In the genomic region with DNA sequence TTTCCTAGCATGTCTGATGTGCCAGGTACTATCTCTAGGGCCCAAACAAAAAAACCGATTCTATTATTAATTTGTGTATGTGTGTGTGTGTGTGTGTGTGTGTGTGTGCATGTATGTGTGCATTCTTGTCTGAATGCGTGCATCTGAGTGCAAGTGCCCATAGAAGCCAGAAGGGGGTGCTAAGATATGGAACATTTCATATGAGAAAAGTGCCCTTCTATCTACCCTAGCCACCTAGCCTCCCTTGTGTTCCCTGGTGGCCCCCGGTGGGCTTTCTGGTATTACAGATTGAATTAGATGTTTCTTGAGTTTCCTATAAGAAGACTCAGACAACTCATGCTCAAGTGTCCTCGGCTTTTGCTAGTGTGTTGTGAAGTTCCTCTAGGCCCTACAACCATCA, we compare ENCODE assay signal across 23 mouse cellular contexts. TPM values are rescaled to one million over a fixed set of nuclear protein-coding genes. Genes with fewer than 3 reads are reported as not detected.
DNase-seq lines count a peak whose midpoint lies in the region; ATAC-seq and TF ChIP-seq lines count a peak whose summit lies in the region.
"Had no signal": no experiment of that assay in that cellular context is flagged by ENCODE, and none has a peak within 500 bp of the region (broad histone marks: within the 10 kb centered on the region; RNA-seq: fewer than 3 reads in every experiment).

No protein-coding gene starts in this region.

- H3K9me3 ChIP-seq in hindbrain, postnatal 0 days (ENCODE audit: low read length): no peaks in the 10 kb centered on the region
- no peaks in the 10 kb centered on the region for H3K9me3 ChIP-seq in hindbrain, embryonic 16.5 days (ENCODE audit: control insufficient read depth, low read length)
- no peaks in the 10 kb centered on the region for H3K9me3 ChIP-seq in midbrain, postnatal 0 days (ENCODE audit: low read length)
- H3K9me3 ChIP-seq in midbrain, embryonic 13.5 days: no peaks in the 10 kb centered on the region
- H3K9me3 ChIP-seq: embryonic facial prominence, embryonic 13.5 days; forebrain, embryonic 12.5 days; hindbrain, embryonic 15.5 days had no signal

- H3K27me3 ChIP-seq in hindbrain, postnatal 0 days (ENCODE audit: insufficient read depth, low read length): no peaks in the 10 kb centered on the region
- no peaks in the 10 kb centered on the region for H3K27me3 ChIP-seq in hindbrain, embryonic 16.5 days (replicated peaks; ENCODE audit: control insufficient read depth, insufficient read depth, low read length)
- H3K27me3 ChIP-seq in midbrain, postnatal 0 days (ENCODE audit: insufficient read depth, low read length): no peaks in the 10 kb centered on the region
- no peaks in the 10 kb centered on the region for H3K27me3 ChIP-seq in midbrain, embryonic 13.5 days
- H3K27me3 ChIP-seq: embryonic facial prominence, embryonic 13.5 days; forebrain, embryonic 12.5 days; heart, embryonic 12.5 days; hindbrain, embryonic 15.5 days had no signal

- no peaks in the 10 kb centered on the region for H3K36me3 ChIP-seq in hindbrain, postnatal 0 days (ENCODE audit: insufficient read depth, low read length)
- H3K36me3 ChIP-seq in hindbrain, embryonic 16.5 days (ENCODE audit: control insufficient read depth, insufficient read depth, low read length): peaks cover 12% of the 10 kb centered on the region
- peaks cover 9% of the 10 kb centered on the region; the same call in 1 of the 2 replicates for H3K36me3 ChIP-seq in midbrain, postnatal 0 days (ENCODE audit: insufficient read depth, low read length)
- peaks cover 41% of the 10 kb centered on the region for H3K36me3 ChIP-seq in midbrain, embryonic 13.5 days

- peaks cover 10% of the 10 kb centered on the region for H3K4me1 ChIP-seq in hindbrain, postnatal 0 days (ENCODE audit: insufficient read depth, low read length)
- H3K4me1 ChIP-seq in hindbrain, embryonic 16.5 days (ENCODE audit: control insufficient read depth, insufficient read depth, low read depth, low read length): peaks cover 21% of the 10 kb centered on the region
- peaks cover 12% of the 10 kb centered on the region; the same call in 1 of the 2 replicates for H3K4me1 ChIP-seq in midbrain, postnatal 0 days (ENCODE audit: insufficient read depth, low read length)
- H3K4me1 ChIP-seq in midbrain, embryonic 13.5 days (replicated peaks): peaks cover 34% of the 10 kb centered on the region

- no peak overlapping the region for H3K4me3 ChIP-seq in hindbrain, postnatal 0 days (ENCODE audit: low read length)
- H3K4me3 ChIP-seq in hindbrain, embryonic 16.5 days (ENCODE audit: low read length): no peak overlapping the region
- no peak overlapping the region for H3K4me3 ChIP-seq in midbrain, postnatal 0 days (ENCODE audit: low read depth, low read length)
- no peak overlapping the region for H3K4me3 ChIP-seq in midbrain, embryonic 13.5 days (replicated peaks)
- H3K4me3 ChIP-seq: embryonic facial prominence, embryonic 13.5 days; forebrain, embryonic 12.5 days; gastrocnemius, adult 2 months; heart, embryonic 12.5 days; hindbrain, embryonic 15.5 days had no signal

- peak; percentile 32 for TF ChIP-seq CTCF in hindbrain, postnatal 0 days (IDR thresholded peaks at IDR 0.05; ENCODE audit: low read depth)
- TF ChIP-seq CTCF in midbrain, postnatal 0 days (IDR thresholded peaks at IDR 0.05): peak; percentile 17

- DNase-seq in hindbrain, postnatal 0 days (ENCODE audit: low spot score): no peak
- DNase-seq in midbrain, postnatal 0 days (ENCODE audit: low spot score): no peak
- peak; percentile 64 for DNase-seq in ZHBTc4 (ENCODE audit: low read depth, low spot score)
- DNase-seq in right cerebral cortex, adult 2 months (ENCODE audit: low spot score in 2 of 2): no peak
- no peak for DNase-seq in left cerebral cortex, adult 11 months (ENCODE audit: low spot score)
- DNase-seq: adrenal gland, adult 2 months; adrenal gland, postnatal 25 days; cerebellum, adult 18-20 months; cerebellum, adult 9-11 months; cerebellum, postnatal 36 days; gastrocnemius, adult 2 months; gastrocnemius, postnatal 25 days had no signal

- WGBS in hindbrain, postnatal 0 days: over 99% methylated on average over 4 of the region's 4 CpGs
- WGBS in hindbrain, embryonic 16.5 days: 97% methylated on average over 4 of the region's 4 CpGs
- 97% methylated on average over 4 of the region's 4 CpGs for WGBS in midbrain, postnatal 0 days
- WGBS in midbrain, embryonic 13.5 days: 93% methylated on average over 4 of the region's 4 CpGs

- H3K4me2 ChIP-seq in hindbrain, postnatal 0 days (ENCODE audit: low read depth, low read length): no peak overlapping the region
- no peak overlapping the region for H3K4me2 ChIP-seq in hindbrain, embryonic 16.5 days (ENCODE audit: low read length)
- H3K4me2 ChIP-seq in midbrain, postnatal 0 days (ENCODE audit: low read depth, low read length, poor library complexity, severe bottlenecking): no peak overlapping the region
- H3K4me2 ChIP-seq in midbrain, embryonic 13.5 days (replicated peaks): no peak overlapping the region
- H3K4me2 ChIP-seq: embryonic facial prominence, embryonic 13.5 days; forebrain, embryonic 12.5 days; heart, embryonic 12.5 days; hindbrain, embryonic 15.5 days had no signal

- H3K9ac ChIP-seq in hindbrain, postnatal 0 days (replicated peaks; ENCODE audit: low read length): no peak overlapping the region
- H3K9ac ChIP-seq in hindbrain, embryonic 16.5 days (ENCODE audit: low read depth, low read length): no peak overlapping the region
- H3K9ac ChIP-seq in midbrain, postnatal 0 days (replicated peaks; ENCODE audit: low read length, poor library complexity, severe bottlenecking): no peak overlapping the region
- no peak overlapping the region for H3K9ac ChIP-seq in midbrain, embryonic 13.5 days (replicated peaks)
- H3K9ac ChIP-seq: embryonic facial prominence, embryonic 13.5 days; forebrain, embryonic 12.5 days; heart, embryonic 12.5 days; hindbrain, embryonic 15.5 days had no signal

- no peak overlapping the region for H3K27ac ChIP-seq in hindbrain, postnatal 0 days
- H3K27ac ChIP-seq in hindbrain, embryonic 16.5 days (ENCODE audit: low read depth, low read length): no peak overlapping the region
- H3K27ac ChIP-seq in midbrain, postnatal 0 days (ENCODE audit: low read depth, low read length): no peak overlapping the region
- H3K27ac ChIP-seq in midbrain, embryonic 13.5 days: no peak overlapping the region
- H3K27ac ChIP-seq: embryonic facial prominence, embryonic 13.5 days; forebrain, embryonic 12.5 days; gastrocnemius, adult 2 months; hindbrain, embryonic 15.5 days had no signal

- no peak for ATAC-seq in hindbrain, postnatal 0 days
- no peak for ATAC-seq in hindbrain, embryonic 16.5 days
- no peak for ATAC-seq in midbrain, postnatal 0 days (ENCODE audit: low FRiP score)
- ATAC-seq in midbrain, embryonic 13.5 days: no peak

RNA-seq across cellular contexts. Expression of a gene that starts 19.3 kb away (rescaled TPM):
- total RNA-seq in hindbrain, postnatal 0 days (2014; rRNA removed): 27.4 and 30.0 TPM in 2 replicates
- polyA plus RNA-seq in hindbrain, postnatal 0 days (2015; fragmentation: Nextera tagmentation; extraction: Ambion mirVana): 56.6 and 58.7 TPM in 2 replicates
- polyA plus RNA-seq in hindbrain, embryonic 16.5 days (2015; fragmentation: Nextera tagmentation; extraction: Ambion mirVana): 64.9 and 70.3 TPM in 2 replicates
- 41.3 and 45.8 TPM in 2 replicates for total RNA-seq in midbrain, postnatal 0 days (2014; rRNA removed)
- polyA plus RNA-seq in midbrain, postnatal 0 days (2015; fragmentation: Nextera tagmentation; extraction: Ambion mirVana): 61.9 and 66.2 TPM in 2 replicates
- polyA plus RNA-seq in midbrain, embryonic 13.5 days (2015; fragmentation: Nextera tagmentation; extraction: Ambion mirVana): 74.0 and 80.0 TPM in 2 replicates

RNA-seq across cellular contexts. Expression of a gene that starts 55.0 kb away (rescaled TPM):
- 64.1 and 65.2 TPM in 2 replicates for total RNA-seq in hindbrain, postnatal 0 days (2014; rRNA removed)
- polyA plus RNA-seq in hindbrain, postnatal 0 days (2015; fragmentation: Nextera tagmentation; extraction: Ambion mirVana): 30.4 and 35.0 TPM in 2 replicates
- polyA plus RNA-seq in hindbrain, embryonic 16.5 days (2015; fragmentation: Nextera tagmentation; extraction: Ambion mirVana): 4.8 and 12.2 TPM in 2 replicates
- 57.1 and 75.5 TPM in 2 replicates for total RNA-seq in midbrain, postnatal 0 days (2014; rRNA removed)
- 31.0 and 34.6 TPM in 2 replicates for polyA plus RNA-seq in midbrain, postnatal 0 days (2015; fragmentation: Nextera tagmentation; extraction: Ambion mirVana)
- 8.6 and 13.2 TPM in 2 replicates for polyA plus RNA-seq in midbrain, embryonic 13.5 days (2015; fragmentation: Nextera tagmentation; extraction: Ambion mirVana)
- total RNA-seq: adrenal gland, adult 2 months; gastrocnemius, adult 2 months; gastrocnemius, postnatal 25 days; granulocyte monocyte progenitor cell, adult 5-6 weeks; heart, adult 8-10 months; heart, postnatal 25 days; MEL had no signal
- polyA plus RNA-seq: heart, embryonic 12.5 days; heart, embryonic 16.5 days had no signal
